ENCODE assay signal across 7 mouse cellular contexts in the genomic region with DNA sequence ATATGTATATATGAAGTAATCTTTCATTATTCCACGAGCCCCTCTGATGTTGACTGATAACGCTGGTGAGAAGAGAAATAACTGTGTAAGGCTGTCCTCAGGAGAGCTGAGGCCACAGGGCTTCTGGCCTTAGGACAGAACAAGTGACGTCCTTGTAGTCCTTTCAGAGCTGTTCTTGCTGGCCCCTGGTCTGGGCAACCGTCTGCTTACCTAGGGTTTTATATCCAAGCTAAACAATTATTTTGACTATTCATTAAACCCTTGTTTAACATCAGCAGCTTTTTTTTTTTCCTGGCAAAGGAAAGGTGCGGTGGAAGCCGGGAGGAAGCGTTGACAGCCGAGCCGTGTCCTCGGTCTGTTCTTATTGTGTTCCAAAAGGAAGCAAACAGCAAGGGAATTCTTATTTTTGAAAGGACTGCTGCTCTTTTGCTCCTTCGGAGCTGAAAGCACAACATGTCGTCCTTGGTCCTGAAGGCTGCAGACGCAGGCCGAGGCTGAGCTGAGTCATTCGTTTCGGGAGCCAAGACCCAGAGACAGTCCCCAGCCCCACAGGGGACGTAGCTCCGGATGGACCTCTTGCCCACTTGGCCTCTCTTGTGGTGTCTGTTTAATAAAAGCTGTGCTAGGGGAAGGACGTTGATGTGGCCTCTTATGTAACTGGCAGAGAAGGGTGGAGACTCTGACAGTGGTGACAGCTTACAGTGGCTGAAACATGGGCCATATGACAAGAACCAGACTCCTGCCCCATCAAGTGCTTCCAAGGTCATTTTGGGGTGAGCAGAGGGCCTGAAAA.
DNase-seq lines count a peak whose midpoint lies in the region.

No protein-coding gene starts in this region.

- peak; percentile 87 to 95 for DNase-seq in adrenal gland, adult (ENCODE audit: inconsistent age in 2 of 2, low spot score in 1 of 2)
- peak; percentile 89 for DNase-seq in adrenal gland, adult 2 months
- DNase-seq in heart, adult 8-10 months (ENCODE audit: low spot score): peak; percentile 94
- DNase-seq in kidney, postnatal 14 days: peak; percentile 87
- peak; percentile 30 to 74 for DNase-seq in urinary bladder, postnatal 36 days (ENCODE audit: low spot score in 2 of 2)
- no peak for DNase-seq in spleen, postnatal 14 days (ENCODE audit: low spot score in 2 of 2)
- DNase-seq in spleen, adult 18-20 months: no peak

Comparison
In these comparisons a context has a peak if more than half of its experiments do, and no peak if none do; other contexts are left out.
1. DNase-seq: peak in adrenal gland, adult (2 of 2), adrenal gland, adult 2 months (single experiment), heart, adult 8-10 months (single experiment), kidney, postnatal 14 days (single experiment) and urinary bladder, postnatal 36 days (2 of 2); none in spleen, postnatal 14 days (0 of 2) and spleen, adult 18-20 months (0 of 2).